Mouse (Mus musculus) embryonic fibroblast, embryonic 13.5 days (primary cell): ENCODE data around the gene Ptprd.

Experiments used
- CTCF ChIP-seq: IDR thresholded peaks from 2 replicates; pipeline ENCODE4 v1.5.1; 2011; ENCODE audit warnings: mild to moderate bottlenecking, control low read depth, low read length, moderate library complexity, borderline replicate concordance; ENCODE audit not compliant: insufficient read depth
- POLR2A ChIP-seq: IDR thresholded peaks from 2 replicates; pipeline ENCODE4 v1.6.1; 2011; ENCODE audit warnings: low read depth, mild to moderate bottlenecking, control low read depth, low read length, moderate library complexity

GRCm38 (mm10) chr4:77555841-77556240, 655.9 kb downstream of the Ptprd start:
- TF ChIP-seq POLR2A: no peak
- no peak for TF ChIP-seq CTCF
